Mouse (Mus musculus) G1E (cell line): ENCODE measurements around the gene Gpr155.

Source experiments
- CTCF ChIP-seq: IDR thresholded peaks from 2 replicates; pipeline ENCODE4 v1.5.1; 2012; ENCODE audit warnings: low read depth, low read length, inconsistent platforms, mixed read lengths
- GATA1 ChIP-seq: IDR thresholded peaks from 2 replicates; pipeline ENCODE4 v1.6.1; 2012; ENCODE audit warnings: borderline replicate concordance, low read length, inconsistent platforms, mixed read lengths
- TAL1 ChIP-seq: conservative IDR thresholded peaks from 2 replicates; pipeline ENCODE4 v1.6.1; 2012; ENCODE audit warnings: low read depth, low read length, inconsistent platforms, mixed read lengths

DNA sequence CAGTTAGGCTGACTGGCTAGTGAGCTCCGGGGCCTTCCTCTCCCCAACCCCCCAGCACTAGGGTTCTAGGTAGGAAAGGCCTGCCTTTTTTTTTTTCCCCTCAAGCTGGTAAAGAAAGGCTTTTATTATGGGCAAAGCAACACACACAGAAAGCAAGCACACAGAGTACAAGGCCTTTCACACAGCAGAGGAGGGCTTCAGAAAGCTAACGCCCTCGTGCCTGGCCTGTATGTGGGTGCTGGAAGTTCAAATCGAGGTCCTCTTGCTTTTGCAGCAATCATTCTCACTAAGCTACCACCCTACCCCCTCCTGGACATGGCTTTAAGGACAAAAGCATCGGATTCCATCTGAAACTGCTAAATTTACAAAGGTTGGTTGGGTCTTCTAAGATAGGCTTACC is 6.7 kb downstream of the Gpr155 start:
- TF ChIP-seq TAL1: no peak
- TF ChIP-seq CTCF: no peak
- TF ChIP-seq GATA1: no peak
